Mouse (Mus musculus): ENCODE measurements around the gene Mecom.
"Not testable (repeated sequence)": the region's sequence is repeated elsewhere in the genome, so short reads cannot be mapped to it uniquely, and the experiment has no call there.

DNA sequence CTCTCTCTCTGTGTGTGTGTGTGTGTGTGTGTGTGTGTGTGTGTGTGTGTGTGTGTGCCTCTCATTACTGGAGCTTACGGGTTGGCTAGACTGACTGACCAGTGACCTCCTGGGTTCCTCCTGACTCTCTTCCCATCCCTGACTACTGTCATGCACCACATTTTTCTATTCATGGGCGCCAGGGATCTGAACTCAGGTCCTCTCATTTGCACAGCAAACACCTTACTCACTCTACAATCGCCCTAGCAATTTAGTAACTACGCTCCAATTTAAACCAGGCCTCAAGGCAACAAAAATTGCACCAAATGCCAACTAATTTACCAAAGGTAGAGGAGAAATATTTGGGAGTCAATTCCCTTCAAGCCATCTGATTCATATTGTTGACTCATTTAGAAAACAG, 125.9 kb downstream of the Mecom start:
- TF ChIP-seq POLR2A (IDR thresholded peaks at IDR 0.05; ENCODE audit: insufficient read length, low read depth); USF1 (IDR thresholded peaks at IDR 0.05; ENCODE audit: low read depth): not testable (repeated sequence)
